Mouse (Mus musculus) CH12.LX (cell line): ENCODE measurements around the gene Rap1gap. TPM values are rescaled to one million over a fixed set of nuclear protein-coding genes. Genes with fewer than 3 reads are reported as not detected.

Experiments used
- DNase-seq: peaks from one replicate; pipeline ENCODE4 v3.0.0-alpha.2; 2013; ENCODE audit errors: extremely low read depth
- H3K27ac ChIP-seq: 2 replicates; pipeline ENCODE4 v1.5.1; 2012; ENCODE audit warnings: low read depth, mild to moderate bottlenecking, control low read depth, moderate library complexity; ENCODE audit not compliant: insufficient read depth
- H3K27me3 ChIP-seq: replicated peaks from 2 replicates; pipeline ENCODE3; 2012; ENCODE audit warnings: inconsistent platforms
- H3K36me3 ChIP-seq, 2 experiments: replicated peaks in 1 of 2; 2 replicates each; pipeline versions ENCODE3 to v1.6.1; 2012; ENCODE audit warnings: inconsistent platforms in 1 of 2, low read length in 1 of 2, mild to moderate bottlenecking in 1 of 2, mixed read lengths in 1 of 2, moderate library complexity in 1 of 2; ENCODE audit not compliant: control insufficient read depth in 1 of 2, insufficient read depth in 1 of 2
- H3K4me1 ChIP-seq, 2 experiments: 2 replicates each; pipeline ENCODE4 v1.6.1; 2012; ENCODE audit warnings: inconsistent platforms in 1 of 2, moderate library complexity in 1 of 2; ENCODE audit not compliant: insufficient read depth in 2 of 2, control insufficient read depth in 1 of 2
- H3K4me2 ChIP-seq: 2 replicates; pipeline ENCODE4 v1.6.1; 2012; ENCODE audit warnings: low read depth, mild to moderate bottlenecking, control low read depth; ENCODE audit not compliant: poor library complexity, insufficient read depth, severe bottlenecking
- H3K4me3 ChIP-seq, 3 experiments: fragments of 150-350 bp in 1 of 3; sonication (generic) in 1 of 3; replicated peaks in 1 of 3; 2 replicates each; pipeline versions ENCODE3 to v1.5.1; 2011 to 2012; ENCODE audit warnings: low read depth in 2 of 3, low read length in 2 of 3, mild to moderate bottlenecking in 2 of 3, moderate library complexity in 2 of 3, control low read depth in 1 of 3, improper control_type of control experiment in 1 of 3, inconsistent platforms in 1 of 3, mixed read lengths in 1 of 3; ENCODE audit not compliant: poor library complexity in 1 of 3
- H3K79me2 ChIP-seq: replicated peaks from 2 replicates; pipeline ENCODE4 v1.6.1; 2012; ENCODE audit warnings: mild to moderate bottlenecking, moderate library complexity; ENCODE audit not compliant: control insufficient read depth, poor library complexity, insufficient read depth, severe bottlenecking; ENCODE audit errors: extremely low read depth
- H3K9ac ChIP-seq: 2 replicates; pipeline ENCODE4 v1.6.1; 2012; ENCODE audit warnings: low read depth, mild to moderate bottlenecking, control low read depth, moderate library complexity; ENCODE audit not compliant: insufficient read depth
- H3K9me3 ChIP-seq: replicated peaks from 2 replicates; pipeline ENCODE3; 2012; ENCODE audit warnings: low read length, inconsistent platforms, mixed read lengths
- CHD1 ChIP-seq: IDR thresholded peaks from 2 replicates; pipeline ENCODE4 v1.6.1; 2012; ENCODE audit warnings: low read depth, low read length, improper control_type of control experiment, inconsistent platforms
- CTCF ChIP-seq, 2 experiments: IDR thresholded peaks in 1 of 2; conservative IDR thresholded peaks in 1 of 2; 2 replicates each; pipeline ENCODE4 v1.5.1; 2011 to 2012; ENCODE audit warnings: low read depth in 2 of 2, low read length in 2 of 2, improper control_type of control experiment in 1 of 2, inconsistent platforms in 1 of 2, mild to moderate bottlenecking in 1 of 2, moderate library complexity in 1 of 2
- EP300 ChIP-seq: IDR thresholded peaks from 2 replicates; pipeline ENCODE4 v1.6.1; 2011; ENCODE audit warnings: low read length, improper control_type of control experiment
- HCFC1 ChIP-seq: IDR thresholded peaks from 2 replicates; pipeline ENCODE4 v1.6.1; 2012; ENCODE audit warnings: low read depth, mild to moderate bottlenecking, inconsistent platforms, low read length, improper control_type of control experiment
- IRF4 ChIP-seq: IDR thresholded peaks from 2 replicates; pipeline ENCODE4 v1.6.1; 2014; ENCODE audit warnings: low read depth, mild to moderate bottlenecking, inconsistent platforms, low read length, improper control_type of control experiment
- KAT2A ChIP-seq: IDR thresholded peaks from 2 replicates; pipeline ENCODE4 v1.6.1; 2012; ENCODE audit warnings: low read length, improper control_type of control experiment, inconsistent platforms; ENCODE audit not compliant: insufficient replicate concordance
- MEF2A ChIP-seq: IDR thresholded peaks from 2 replicates; pipeline ENCODE4 v1.6.1; 2014; ENCODE audit warnings: low read depth, mild to moderate bottlenecking, inconsistent platforms, low read length, improper control_type of control experiment, borderline replicate concordance
- MYC ChIP-seq: IDR thresholded peaks from 2 replicates; pipeline ENCODE4 v1.6.1; 2011; ENCODE audit warnings: low read depth, mild to moderate bottlenecking, improper control_type of control experiment, low read length
- NELFE ChIP-seq: IDR thresholded peaks from 2 replicates; pipeline ENCODE4 v1.6.1; 2011; ENCODE audit warnings: low read depth, low read length, improper control_type of control experiment
- NRF1 ChIP-seq: IDR thresholded peaks from 2 replicates; pipeline ENCODE4 v1.6.1; 2014; ENCODE audit warnings: low read depth, mild to moderate bottlenecking, inconsistent platforms, low read length, improper control_type of control experiment, moderate library complexity
- RCOR1 ChIP-seq: conservative IDR thresholded peaks from 2 replicates; pipeline ENCODE4 v1.6.1; 2012; ENCODE audit warnings: low read depth, mild to moderate bottlenecking, inconsistent platforms, low read length, improper control_type of control experiment
- TBP ChIP-seq: conservative IDR thresholded peaks from 2 replicates; pipeline ENCODE4 v1.6.1; 2011; ENCODE audit warnings: low read depth, low read length, improper control_type of control experiment
- TCF12 ChIP-seq: IDR thresholded peaks from 2 replicates; pipeline ENCODE4 v1.6.1; 2014; ENCODE audit warnings: low read depth, mild to moderate bottlenecking, inconsistent platforms, low read length, improper control_type of control experiment
- UBTF ChIP-seq: IDR thresholded peaks from 2 replicates; pipeline ENCODE4 v1.6.1; 2012; ENCODE audit warnings: low read depth, mild to moderate bottlenecking, inconsistent platforms, low read length, improper control_type of control experiment, moderate library complexity
- ZC3H11A ChIP-seq: IDR thresholded peaks from 2 replicates; pipeline ENCODE4 v1.6.1; 2012; ENCODE audit warnings: low read depth, mild to moderate bottlenecking, inconsistent platforms, low read length, improper control_type of control experiment
- ZKSCAN1 ChIP-seq: IDR thresholded peaks from 2 replicates; pipeline ENCODE4 v1.6.1; 2012; ENCODE audit warnings: low read depth, inconsistent platforms, low read length, improper control_type of control experiment, borderline replicate concordance
- ZMIZ1 ChIP-seq: IDR thresholded peaks from 2 replicates; pipeline ENCODE4 v1.6.1; 2012; ENCODE audit warnings: low read depth, mild to moderate bottlenecking, inconsistent platforms, low read length, improper control_type of control experiment
- ZNF384 ChIP-seq: IDR thresholded peaks from 2 replicates; pipeline ENCODE4 v1.6.1; 2012; ENCODE audit warnings: low read depth, low read length, improper control_type of control experiment, inconsistent platforms
- dilution Hi-C: fragments of 300-500 bp; cut with MboI; formaldehyde crosslinking; loops from 2 replicates; pipeline ENCODE4 v1.14.3; 2020; ENCODE audit warnings: low sequenced_read_pairs; ENCODE audit not compliant: extremely low pct_unique_long_range_greater_than_20kb, extremely low pct_ligation_motif_present
- in situ Hi-C: fragments of 300-500 bp; cut with MboI; formaldehyde crosslinking; loops from 3 replicates; pipeline ENCODE4 v1.14.3; 2019; ENCODE audit warnings: low sequenced_read_pairs, low pct_ligation_motif_present, low pct_unique_long_range_greater_than_20kb, mixed read lengths
- polyA plus RNA-seq: library from polyadenylated mRNA; unstranded; fragments of >175 nt; gene quantifications from 2 replicates; pipeline ENCODE4 v1.2.1, GENCODE M21; 2012; ENCODE audit warnings: low read depth; ENCODE audit not compliant: insufficient read length
- total RNA-seq, 2 experiments: library from RNA; depleted of rRNA; stranded (reverse); fragments of 300-350 nt in 1 of 2; fragments of >200 nt in 1 of 2; gene quantifications; 2 replicates each; pipeline ENCODE4 v1.2.3; 2012 to 2014

Rap1gap gene
- total and polyA plus RNA-seq, 3 experiments = 3.0 to 11.1 (median 5.8) TPM

- Histone ChIP-seq H3K4me1 (peaks cover 28 to 95% of the 10 kb centered on the region in 2 experiments), H3K9ac (no peak overlapping the region), H3K4me2 (no peak overlapping the region), H3K36me3 (peaks cover 7 to 82% of the 10 kb centered on the region in 2 experiments), H3K27ac (no peak overlapping the region), H3K9me3 (no peaks in the 10 kb centered on the region), H3K4me3 (no peak overlapping the region), H3K27me3 (no peaks in the 10 kb centered on the region), H3K79me2 (peaks cover 27% of the 10 kb centered on the region)
- no peak for DNase-seq
- dilution Hi-C loops = no loop called here
- TF ChIP-seq HCFC1 = no peak
- in situ Hi-C loops = no loop called here
Observed at GRCm38 (mm10) chr4:137768381-137768780, 103.9 kb downstream of the Rap1gap start.

DNA sequence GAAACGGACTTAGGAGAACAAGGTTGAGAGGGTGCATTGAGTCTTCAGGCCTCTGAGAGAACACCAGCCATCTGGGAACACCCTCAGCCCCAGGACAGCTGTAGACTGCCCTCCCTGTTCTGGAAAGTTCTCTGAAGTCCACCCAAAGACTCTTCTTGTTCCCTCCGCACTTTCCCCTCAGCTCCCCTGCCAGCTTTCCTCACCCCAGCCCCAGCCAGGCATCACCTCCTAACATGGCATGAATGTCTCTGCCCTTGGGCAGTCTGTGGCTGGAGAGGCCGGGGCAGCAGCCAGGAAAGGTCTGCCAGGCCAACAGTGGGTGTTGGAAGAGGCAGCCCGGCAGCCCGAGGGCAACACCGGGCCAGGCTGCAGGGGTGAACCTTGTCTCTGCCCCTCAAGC lies 104.3 kb downstream of the Rap1gap start:
- Histone ChIP-seq H3K4me2 (no peak overlapping the region), H3K79me2 (peaks cover 24% of the 10 kb centered on the region), H3K27ac (no peak overlapping the region), H3K9me3 (no peaks in the 10 kb centered on the region), H3K9ac (no peak overlapping the region), H3K27me3 (no peaks in the 10 kb centered on the region), H3K4me1 (peaks cover 32 to 95% of the 10 kb centered on the region in 2 experiments), H3K4me3 (no peak overlapping the region), H3K36me3 (peaks cover 7 to 83% of the 10 kb centered on the region in 2 experiments)
- dilution Hi-C loops = no loop called here
- TF ChIP-seq NELFE (no peak), MYC (no peak), TBP (no peak), RCOR1 (no peak), ZNF384 (no peak), TCF12 (no peak), CHD1 (no peak), EP300 (no peak), MEF2A (no peak), ZKSCAN1 (no peak), CTCF (conservative IDR thresholded peaks at IDR 0.05 in 1 of 2, IDR thresholded peaks at IDR 0.05 in 1 of 2; ENCODE audit: low read depth in 2 of 2, low read length in 2 of 2) (no peak), ZMIZ1 (no peak), IRF4 (no peak), NRF1 (no peak), ZC3H11A (no peak), UBTF (no peak), KAT2A (no peak)
- in situ Hi-C loops = no loop called here
- no peak for DNase-seq
